Mouse (Mus musculus): ENCODE measurements around the gene Zbtb22. TPM values are rescaled to one million over a fixed set of nuclear protein-coding genes. Genes with fewer than 3 reads are reported as not detected.
"Not testable (repeated sequence)": the region's sequence is repeated elsewhere in the genome, so short reads cannot be mapped to it uniquely, and the experiment has no call there.

The Zbtb22 gene
- total RNA-seq, 1 experiment from 2014 or later, result 21.4 TPM

- ATAC-seq (replicated peaks in 1 of 2; ENCODE audit: insufficient read depth in 1 of 2, low FRiP score in 2 of 2, low TSS enrichment in 1 of 2, low read depth in 1 of 2, poor library complexity in 2 of 2, severe bottlenecking in 2 of 2), result not testable (repeated sequence)
Measured at GRCm38 (mm10) chr17:33952015-33952414, 36.3 kb downstream of the Zbtb22 start.

- ATAC-seq (replicated peaks in 1 of 2; ENCODE audit: insufficient read depth in 1 of 2, low FRiP score in 2 of 2, low TSS enrichment in 1 of 2, low read depth in 1 of 2, poor library complexity in 2 of 2, severe bottlenecking in 2 of 2), result no peak
Measured at GRCm38 (mm10) chr17:33952879-33953278, 37.2 kb downstream of the Zbtb22 start.

- ATAC-seq (replicated peaks in 1 of 2; ENCODE audit: insufficient read depth in 1 of 2, low FRiP score in 2 of 2, low TSS enrichment in 1 of 2, low read depth in 1 of 2, poor library complexity in 2 of 2, severe bottlenecking in 2 of 2), result no peak
Measured at GRCm38 (mm10) chr17:33953310-33953709, 37.6 kb downstream of the Zbtb22 start.

- no peak for ATAC-seq (replicated peaks in 1 of 2; ENCODE audit: insufficient read depth in 1 of 2, low FRiP score in 2 of 2, low TSS enrichment in 1 of 2, low read depth in 1 of 2, poor library complexity in 2 of 2, severe bottlenecking in 2 of 2)
Measured at GRCm38 (mm10) chr17:33953961-33954565, 38.4 kb downstream of the Zbtb22 start.

- ATAC-seq (replicated peaks in 1 of 2; ENCODE audit: insufficient read depth in 1 of 2, low FRiP score in 2 of 2, low TSS enrichment in 1 of 2, low read depth in 1 of 2, poor library complexity in 2 of 2, severe bottlenecking in 2 of 2), result 0 out of 4 replicates have a peak, but pooled peaks have one; percentile 1
Measured at GRCm38 (mm10) chr17:33954646-33955554, 39.2 kb downstream of the Zbtb22 start.

- peak; percentile 77 to 85 for ATAC-seq (replicated peaks in 1 of 2; ENCODE audit: insufficient read depth in 1 of 2, low FRiP score in 2 of 2, low TSS enrichment in 1 of 2, low read depth in 1 of 2, poor library complexity in 2 of 2, severe bottlenecking in 2 of 2)
Measured at GRCm38 (mm10) chr17:33955555-33956214, 40.0 kb downstream of the Zbtb22 start, which contains the start of the genes Vps52 and Rps18. Gene Vps52 (plus strand): TSS chr17:33955812. Gene Rps18 (minus strand): TSS chr17:33956001.

GRCm38 (mm10) chr17:33956336-33956735 is 40.6 kb downstream of the Zbtb22 start:
- ATAC-seq (replicated peaks in 1 of 2; ENCODE audit: insufficient read depth in 1 of 2, low FRiP score in 2 of 2, low TSS enrichment in 1 of 2, low read depth in 1 of 2, poor library complexity in 2 of 2, severe bottlenecking in 2 of 2), result no peak

GRCm38 (mm10) chr17:33957493-33957892 is 41.8 kb downstream of the Zbtb22 start:
- no peak for ATAC-seq (replicated peaks in 1 of 2; ENCODE audit: insufficient read depth in 1 of 2, low FRiP score in 2 of 2, low TSS enrichment in 1 of 2, low read depth in 1 of 2, poor library complexity in 2 of 2, severe bottlenecking in 2 of 2)

GRCm38 (mm10) chr17:33958451-33958850 is 42.7 kb downstream of the Zbtb22 start:
- ATAC-seq (replicated peaks in 1 of 2; ENCODE audit: insufficient read depth in 1 of 2, low FRiP score in 2 of 2, low TSS enrichment in 1 of 2, low read depth in 1 of 2, poor library complexity in 2 of 2, severe bottlenecking in 2 of 2), result no peak

GRCm38 (mm10) chr17:33959135-33959534 is 43.4 kb downstream of the Zbtb22 start:
- no peak for ATAC-seq (replicated peaks in 1 of 2; ENCODE audit: insufficient read depth in 1 of 2, low FRiP score in 2 of 2, low TSS enrichment in 1 of 2, low read depth in 1 of 2, poor library complexity in 2 of 2, severe bottlenecking in 2 of 2)

GRCm38 (mm10) chr17:33959948-33960347 is 44.2 kb downstream of the Zbtb22 start:
- no peak for ATAC-seq (replicated peaks in 1 of 2; ENCODE audit: insufficient read depth in 1 of 2, low FRiP score in 2 of 2, low TSS enrichment in 1 of 2, low read depth in 1 of 2, poor library complexity in 2 of 2, severe bottlenecking in 2 of 2)

GRCm38 (mm10) chr17:33962876-33963275 is 47.2 kb downstream of the Zbtb22 start:
- no peak for ATAC-seq (replicated peaks in 1 of 2; ENCODE audit: insufficient read depth in 1 of 2, low FRiP score in 2 of 2, low TSS enrichment in 1 of 2, low read depth in 1 of 2, poor library complexity in 2 of 2, severe bottlenecking in 2 of 2)

GRCm38 (mm10) chr17:33965082-33965845 is 49.6 kb downstream of the Zbtb22 start:
- no peak for ATAC-seq (replicated peaks in 1 of 2; ENCODE audit: insufficient read depth in 1 of 2, low FRiP score in 2 of 2, low TSS enrichment in 1 of 2, low read depth in 1 of 2, poor library complexity in 2 of 2, severe bottlenecking in 2 of 2)

GRCm38 (mm10) chr17:33965846-33966550 is 50.3 kb downstream of the Zbtb22 start:
- ATAC-seq (replicated peaks in 1 of 2; ENCODE audit: insufficient read depth in 1 of 2, low FRiP score in 2 of 2, low TSS enrichment in 1 of 2, low read depth in 1 of 2, poor library complexity in 2 of 2, severe bottlenecking in 2 of 2), result no peak

- peak; percentile 86 to 89 for ATAC-seq (replicated peaks in 1 of 2; ENCODE audit: insufficient read depth in 1 of 2, low FRiP score in 2 of 2, low TSS enrichment in 1 of 2, low read depth in 1 of 2, poor library complexity in 2 of 2, severe bottlenecking in 2 of 2)
Measured at GRCm38 (mm10) chr17:33968489-33968888, 52.8 kb downstream of the Zbtb22 start.

All from hematopoietic stem cell, adult 5-6 weeks (primary cell).